Mouse (Mus musculus) cortical plate, adult 2 months (tissue): ENCODE data around the gene Cntn5. TPM values are rescaled to one million over a fixed set of nuclear protein-coding genes. Genes with fewer than 3 reads are reported as not detected.

Source experiments
- H3K27ac ChIP-seq: fragments of 200-500 bp; 2 replicates; pipeline ENCODE4 v1.5.1; 2012; ENCODE audit warnings: low read length, control low read depth, inconsistent platforms; ENCODE audit not compliant: insufficient read depth
- H3K4me1 ChIP-seq: fragments of 200-500 bp; 2 replicates; pipeline ENCODE4 v1.6.1; 2011; ENCODE audit warnings: low read length; ENCODE audit not compliant: control insufficient read depth, insufficient read depth
- H3K4me3 ChIP-seq: fragments of 200-500 bp; 2 replicates; pipeline ENCODE4 v1.5.1; 2011; ENCODE audit warnings: mild to moderate bottlenecking, low read length, control low read depth; ENCODE audit not compliant: insufficient read depth
- CTCF ChIP-seq: fragments of 200-500 bp; IDR thresholded peaks from 2 replicates; pipeline ENCODE4 v1.5.1; 2011; ENCODE audit warnings: mild to moderate bottlenecking, control low read depth, low read length; ENCODE audit not compliant: insufficient read depth; ENCODE audit errors: extremely low read depth
- POLR2A ChIP-seq: fragments of 200-500 bp; IDR thresholded peaks from 2 replicates; pipeline ENCODE4 v1.6.1; 2011; ENCODE audit warnings: mild to moderate bottlenecking, low read length, control low read depth; ENCODE audit not compliant: insufficient read depth; ENCODE audit errors: extremely low read depth
- polyA plus RNA-seq: library from polyadenylated mRNA; depleted of rRNA; stranded (reverse); fragments of >200 nt; gene quantifications from 2 replicates; pipeline ENCODE4 v1.2.3, GENCODE M21; 2012

The Cntn5 gene
- polyA plus RNA-seq, 1 experiment, result 4.4 TPM

DNA sequence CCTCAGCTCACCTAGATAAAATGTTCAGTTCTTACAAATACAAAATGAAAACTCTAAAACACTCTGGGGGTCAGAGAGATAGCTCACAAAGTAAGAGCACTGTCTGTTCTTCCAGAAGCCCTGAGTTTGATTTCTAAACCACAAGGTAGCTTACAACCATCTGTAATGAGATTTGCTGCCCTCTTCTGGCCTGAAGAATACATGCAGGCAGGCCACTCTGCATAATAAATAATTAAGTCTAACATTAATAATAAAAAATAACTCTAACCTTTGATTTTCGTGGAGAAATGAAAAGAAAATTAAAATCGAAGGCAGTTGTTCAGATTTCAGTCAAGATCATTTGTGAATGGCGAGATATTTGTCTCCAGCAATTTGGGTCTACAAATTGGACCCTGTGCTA, 1120.9 kb downstream of the Cntn5 start:
- TF ChIP-seq POLR2A (no peak), CTCF (no peak)
- Histone ChIP-seq H3K4me3 (no peak overlapping the region), H3K4me1 (no peaks in the 10 kb centered on the region), H3K27ac (no peak overlapping the region)

DNA sequence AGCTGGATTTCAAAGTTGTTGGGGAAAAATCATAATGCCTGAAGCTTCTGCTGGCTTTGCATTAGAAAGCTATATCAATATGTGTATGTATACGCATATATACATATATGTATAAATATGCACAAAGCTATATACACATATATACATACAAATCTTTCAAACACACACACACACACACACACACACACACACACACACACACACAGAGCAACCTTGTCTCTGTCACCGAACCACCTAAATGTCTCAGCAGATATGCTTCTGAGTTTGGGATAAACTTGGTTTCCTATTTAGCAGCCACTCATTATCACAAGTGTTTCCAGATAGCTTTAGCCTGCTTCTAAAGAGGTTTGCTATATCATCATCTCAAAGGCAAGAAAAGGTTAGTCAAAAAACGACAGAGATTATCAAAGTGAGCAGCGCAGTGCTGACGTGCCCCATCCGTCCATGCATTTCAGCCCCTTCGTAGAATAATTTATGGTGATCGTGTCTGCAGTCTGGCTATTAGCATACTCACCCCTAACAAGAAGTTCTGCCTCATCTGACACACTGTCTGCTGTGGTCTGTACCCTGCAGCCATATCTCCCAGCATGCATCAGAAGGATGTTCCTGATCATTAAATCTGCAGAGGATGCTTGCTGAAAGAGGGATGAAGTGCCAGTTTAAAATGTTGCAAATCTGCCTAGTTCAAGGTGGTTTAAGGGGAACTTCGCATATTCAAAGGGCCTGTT, 1123.3 kb downstream of the Cntn5 start:
- Histone ChIP-seq H3K27ac (no peak overlapping the region), H3K4me3 (no peak overlapping the region), H3K4me1 (no peaks in the 10 kb centered on the region)
- TF ChIP-seq POLR2A, result no peak
- no peak for TF ChIP-seq CTCF

DNA sequence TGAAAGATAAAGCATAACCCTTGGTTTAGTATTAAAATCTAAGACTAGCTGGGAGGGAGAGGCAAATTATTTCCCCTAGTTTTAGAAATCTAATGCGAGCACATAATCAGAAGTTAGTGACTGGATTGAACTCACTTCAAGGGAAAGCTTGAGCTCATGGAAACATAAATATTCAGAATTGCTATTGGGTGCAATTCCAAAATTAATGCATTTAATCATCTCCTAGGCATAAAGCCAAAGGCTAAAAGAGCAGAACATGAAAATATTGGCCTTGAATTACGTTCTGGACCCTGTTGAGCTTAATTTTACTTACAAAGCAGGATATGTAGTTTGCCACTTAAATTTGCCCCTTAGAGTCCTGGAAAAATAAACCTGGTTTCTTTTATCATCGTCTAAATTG, 1124.9 kb downstream of the Cntn5 start:
- no peak for TF ChIP-seq CTCF
- TF ChIP-seq POLR2A, result no peak
- Histone ChIP-seq H3K4me1 (no peaks in the 10 kb centered on the region), H3K4me3 (no peak overlapping the region), H3K27ac (no peak overlapping the region)

GRCm38 (mm10) chr9:9770777-9771176, 1133.8 kb downstream of the Cntn5 start:
- Histone ChIP-seq H3K4me1 (no peaks in the 10 kb centered on the region), H3K27ac (no peak overlapping the region), H3K4me3 (no peak overlapping the region)
- TF ChIP-seq POLR2A (no peak), CTCF (no peak)

DNA sequence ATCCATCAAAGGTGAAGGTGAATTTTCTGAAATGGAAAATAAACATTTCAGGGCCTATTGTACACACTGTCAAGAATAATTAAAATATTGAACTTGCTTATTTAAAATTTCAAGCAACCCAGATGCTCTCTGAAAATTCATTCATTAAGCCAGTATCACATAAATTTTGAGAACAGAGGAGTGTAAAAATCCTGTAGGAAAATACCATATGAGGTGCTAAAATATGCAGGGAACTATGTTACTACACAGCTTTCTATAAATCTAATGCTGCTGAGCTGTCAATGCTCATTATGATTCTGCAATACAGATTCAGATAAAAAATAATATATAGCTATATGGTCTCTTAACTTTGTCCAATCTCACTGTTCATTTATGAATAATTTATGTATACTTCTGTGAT, 1134.9 kb downstream of the Cntn5 start:
- H3K27ac ChIP-seq, result no peak overlapping the region
- H3K4me1 ChIP-seq, result no peaks in the 10 kb centered on the region
- TF ChIP-seq CTCF (no peak), POLR2A (no peak)
- no peak overlapping the region for H3K4me3 ChIP-seq

DNA sequence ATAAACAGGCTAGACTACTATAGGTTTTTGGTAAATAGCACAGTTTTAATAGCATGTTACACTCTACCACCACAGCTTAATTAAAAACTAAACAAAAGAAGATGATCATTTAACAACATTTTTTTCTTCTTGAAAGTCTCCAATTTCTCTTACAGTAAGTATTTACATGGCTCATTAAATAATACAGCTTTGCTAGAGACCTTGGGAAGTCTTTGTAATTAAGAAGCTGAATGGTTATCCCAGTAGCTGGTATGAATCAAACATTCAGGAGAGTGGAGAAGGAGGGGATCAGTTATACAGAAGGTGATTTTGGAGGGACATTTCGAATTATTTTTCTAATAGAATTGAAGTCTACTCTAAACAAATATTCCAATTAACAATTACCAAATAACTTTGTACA, 1186.4 kb downstream of the Cntn5 start:
- Histone ChIP-seq H3K27ac (no peak overlapping the region), H3K4me1 (no peaks in the 10 kb centered on the region), H3K4me3 (no peak overlapping the region)
- TF ChIP-seq CTCF, result no peak
- no peak for TF ChIP-seq POLR2A

DNA sequence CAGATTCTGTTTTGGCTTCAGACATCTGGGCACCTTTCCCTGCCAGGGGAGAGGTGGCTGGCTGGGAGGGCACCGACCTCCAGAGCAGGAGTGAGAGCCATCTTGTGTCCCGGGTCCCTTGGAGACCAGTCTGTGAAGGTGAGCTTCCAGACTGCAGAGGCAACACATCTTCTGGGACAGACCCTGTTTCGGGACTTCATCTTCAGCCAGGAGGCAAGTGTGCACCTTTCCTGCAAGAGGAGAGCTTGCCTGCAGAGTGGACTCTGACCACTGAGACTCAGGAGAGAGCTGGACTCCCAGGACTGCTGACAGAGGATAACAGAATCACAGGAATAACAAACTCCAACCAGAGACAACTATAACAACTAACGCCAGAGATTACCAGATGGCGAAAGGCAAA, 1195.9 kb downstream of the Cntn5 start:
- H3K27ac ChIP-seq, result no peak overlapping the region
- TF ChIP-seq POLR2A, result no peak
- no peak for TF ChIP-seq CTCF
- no peaks in the 10 kb centered on the region for H3K4me1 ChIP-seq
- no peak overlapping the region for H3K4me3 ChIP-seq

- TF ChIP-seq CTCF (no peak), POLR2A (no peak)
- no peak overlapping the region for H3K4me3 ChIP-seq
Observed at GRCm38 (mm10) chr9:9707766-9708165, 1196.8 kb downstream of the Cntn5 start.

GRCm38 (mm10) chr9:9705180-9705579, 1199.4 kb downstream of the Cntn5 start:
- no peak overlapping the region for H3K27ac ChIP-seq
- TF ChIP-seq CTCF, result no peak
- TF ChIP-seq POLR2A, result no peak
- H3K4me3 ChIP-seq, result no peak overlapping the region
- no peaks in the 10 kb centered on the region for H3K4me1 ChIP-seq

More at GRCm38 (mm10) chr9:9707766-9708165, 1196.8 kb downstream of the Cntn5 start:
- Histone ChIP-seq H3K4me1 (no peaks in the 10 kb centered on the region), H3K27ac (no peak overlapping the region)

DNA sequence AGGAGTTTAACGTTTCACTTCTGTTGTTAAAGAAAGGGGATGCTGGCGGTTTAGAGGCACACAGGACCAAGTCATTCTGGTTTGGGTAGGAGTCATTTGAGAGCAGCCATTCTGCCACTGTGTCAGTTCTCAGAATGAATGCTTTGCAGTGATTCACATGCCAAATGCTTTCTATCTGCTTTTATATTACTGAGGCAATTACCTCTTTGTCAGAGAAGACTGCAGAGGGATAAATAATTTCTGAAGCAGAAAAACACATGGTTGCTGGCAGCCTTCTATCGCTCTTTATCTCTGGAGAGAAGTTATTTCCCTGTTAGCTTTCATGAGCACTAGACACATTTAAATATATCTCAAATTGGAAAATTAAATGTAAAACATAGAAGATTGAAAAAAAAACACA, 1207.9 kb downstream of the Cntn5 start:
- no peak for TF ChIP-seq POLR2A
- no peak for TF ChIP-seq CTCF
- no peak overlapping the region for H3K4me3 ChIP-seq
- H3K4me1 ChIP-seq, result no peaks in the 10 kb centered on the region
- H3K27ac ChIP-seq, result no peak overlapping the region
